Mouse (Mus musculus) liver, adult 2 months (tissue): ENCODE measurements around the gene Cyp1a2. TPM values are rescaled to one million over a fixed set of nuclear protein-coding genes. Genes with fewer than 3 reads are reported as not detected.
"Not testable (repeated sequence)": the region's sequence is repeated elsewhere in the genome, so short reads cannot be mapped to it uniquely, and the experiment has no call there.

ENCODE experiments used
- DNase-seq: peaks from one replicate; pipeline ENCODE4 v3.0.0-alpha.2; 2011; ENCODE audit warnings: low read depth, low spot score; ENCODE audit errors: extremely low read depth
- H3K27ac ChIP-seq: fragments of 200-500 bp; replicated peaks from 2 replicates; pipeline ENCODE4 v1.5.1; 2012; ENCODE audit warnings: low read depth, mild to moderate bottlenecking, control low read depth, inconsistent platforms, low read length; ENCODE audit not compliant: insufficient read depth
- H3K27me3 ChIP-seq: fragments of 200-500 bp; 2 replicates; pipeline ENCODE4 v1.6.1; 2012; ENCODE audit warnings: mild to moderate bottlenecking, moderate library complexity, low read length, inconsistent platforms; ENCODE audit not compliant: control insufficient read depth, insufficient read depth
- H3K36me3 ChIP-seq: fragments of 200-500 bp; 2 replicates; pipeline ENCODE4 v1.6.1; 2012; ENCODE audit warnings: low read length, inconsistent platforms; ENCODE audit not compliant: control insufficient read depth, insufficient read depth
- H3K4me1 ChIP-seq: fragments of 200-500 bp; 2 replicates; pipeline ENCODE4 v1.6.1; 2011; ENCODE audit warnings: low read length; ENCODE audit not compliant: control insufficient read depth, insufficient read depth
- H3K4me3 ChIP-seq: fragments of 200-500 bp; 2 replicates; pipeline ENCODE4 v1.5.1; 2011; ENCODE audit warnings: low read depth, mild to moderate bottlenecking, control low read depth, low read length, moderate library complexity; ENCODE audit not compliant: insufficient read depth
- H3K79me2 ChIP-seq: fragments of 200-500 bp; 2 replicates; pipeline ENCODE4 v1.6.1; 2012; ENCODE audit warnings: inconsistent platforms, mild to moderate bottlenecking, low read length, moderate library complexity; ENCODE audit not compliant: control insufficient read depth, insufficient read depth
- H3K9ac ChIP-seq: fragments of 200-500 bp; 2 replicates; pipeline ENCODE4 v1.6.1; 2012; ENCODE audit warnings: low read depth, mild to moderate bottlenecking, control low read depth, inconsistent platforms, low read length
- CTCF ChIP-seq: fragments of 200-500 bp; IDR thresholded peaks from 2 replicates; pipeline ENCODE4 v1.5.1; 2011; ENCODE audit warnings: low read depth, low read length, control low read depth
- POLR2A ChIP-seq: fragments of 200-500 bp; IDR thresholded peaks from 2 replicates; pipeline ENCODE4 v1.6.1; 2011; ENCODE audit warnings: low read length, control low read depth; ENCODE audit not compliant: insufficient read depth; ENCODE audit errors: extremely low read depth
- WGBS: fragments of 180-500 bp; shearing (Covaris S2); methylation state at CpG from one replicate; pipeline ENCODE4 v1.1.7; 2018; 5-methylcytosine and 5-hydroxymethylcytosine counted together
- polyA plus RNA-seq: library from polyadenylated mRNA; depleted of rRNA; stranded (reverse); fragments of >200 nt; gene quantifications from 2 replicates; pipeline ENCODE4 v1.2.3, GENCODE M21; 2012
- total RNA-seq: library from RNA; depleted of rRNA; stranded (reverse); fragments of >200 nt; gene quantifications from 2 replicates; pipeline ENCODE4 v1.2.3, GENCODE M21; 2014

The Cyp1a2 gene
- total and polyA plus RNA-seq, 2 experiments, result 621 to 954 TPM

DNA sequence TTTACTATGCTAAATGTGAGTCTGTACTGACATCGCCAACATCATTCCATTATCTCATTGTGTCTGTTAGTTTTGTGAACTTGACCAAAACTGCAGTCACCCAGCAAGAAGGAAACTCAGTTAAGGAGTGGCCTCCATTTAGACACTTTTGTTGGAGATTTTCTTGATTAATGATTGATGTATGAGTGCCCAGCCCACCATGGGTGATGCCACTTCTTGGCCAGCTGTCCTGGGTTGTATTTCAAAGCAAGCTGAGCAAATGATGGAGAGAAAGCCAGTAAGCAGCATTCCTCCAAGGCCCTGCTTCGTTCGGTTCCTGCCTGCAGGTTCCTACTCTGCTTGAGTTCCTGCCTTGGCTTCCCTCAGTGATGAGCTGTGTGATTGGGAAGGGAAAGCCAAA, 37.2 kb upstream of the Cyp1a2 start:
- peak; percentile 61 for DNase-seq
- Histone ChIP-seq H3K4me3 (no peak overlapping the region), H3K9ac (no peak overlapping the region), H3K4me1 (peaks cover 16% of the 10 kb centered on the region), H3K36me3 (peaks cover 21% of the 10 kb centered on the region), H3K79me2 (peaks cover 5% of the 10 kb centered on the region), H3K27ac (0 out of 2 replicates have a peak overlapping the region, but pooled peaks have one; percentile 22), H3K27me3 (no peaks in the 10 kb centered on the region)
- WGBS, result 44% methylated on average over 3 of the region's 3 CpGs
- TF ChIP-seq CTCF (no peak), POLR2A (no peak)

DNA sequence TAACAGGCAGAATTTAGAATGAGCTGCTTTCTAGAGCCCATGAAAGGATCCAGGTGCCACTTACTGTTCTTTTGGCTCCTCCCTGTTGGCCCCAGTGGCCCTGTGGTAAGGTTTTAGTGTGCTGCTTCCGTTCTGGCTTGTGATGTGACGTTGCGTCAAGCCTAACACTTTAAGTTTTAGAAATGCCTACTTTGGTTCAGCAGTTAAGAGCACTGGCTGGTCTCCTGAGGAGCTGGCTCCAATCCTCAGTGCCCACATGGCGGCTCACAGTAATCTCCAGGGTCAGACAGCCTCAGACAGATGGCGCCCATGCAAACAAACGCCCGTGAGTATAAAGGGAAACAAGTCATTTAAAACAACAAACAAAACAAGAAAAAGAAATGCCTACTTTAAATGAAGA, 34.9 kb upstream of the Cyp1a2 start:
- TF ChIP-seq CTCF (no peak), POLR2A (no peak)
- H3K79me2 ChIP-seq, result peaks cover 8% of the 10 kb centered on the region; the same call in 1 of the 2 replicates
- DNase-seq, result peak; percentile 57
- H3K4me3 ChIP-seq, result no peak overlapping the region
- 0 out of 2 replicates have a peak overlapping the region, but pooled peaks have one; percentile 2 for H3K27ac ChIP-seq
- peaks cover 7% of the 10 kb centered on the region for H3K4me1 ChIP-seq
- peaks cover 41% of the 10 kb centered on the region for H3K36me3 ChIP-seq
- no peaks in the 10 kb centered on the region for H3K27me3 ChIP-seq
- 59% methylated on average over 7 of the region's 7 CpGs for WGBS
- no peak overlapping the region for H3K9ac ChIP-seq

DNA sequence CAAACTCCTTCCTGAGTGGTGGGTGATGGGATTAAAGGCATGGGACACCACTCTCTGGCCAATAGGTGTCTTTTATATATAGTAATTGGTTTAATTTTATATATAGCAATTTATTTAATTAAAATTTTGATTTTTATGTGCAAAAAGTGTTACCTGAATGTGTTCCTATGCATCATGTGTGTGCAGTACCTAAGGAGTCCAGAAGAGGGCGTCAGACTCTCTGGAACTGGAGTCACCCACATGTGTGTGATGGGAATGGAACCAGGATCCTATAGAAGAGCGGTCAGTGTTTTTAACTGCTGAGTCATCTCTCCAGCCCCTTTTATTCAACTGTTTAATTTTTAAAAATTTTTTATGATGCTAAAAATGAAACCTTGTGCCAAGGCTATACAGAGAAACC, 28.7 kb upstream of the Cyp1a2 start:
- Histone ChIP-seq H3K4me3 (no peak overlapping the region), H3K36me3 (peaks cover 42% of the 10 kb centered on the region), H3K27me3 (no peaks in the 10 kb centered on the region), H3K27ac (no peak overlapping the region), H3K4me1 (peaks cover 6% of the 10 kb centered on the region; the same call in 1 of the 2 replicates), H3K9ac (no peak overlapping the region), H3K79me2 (peaks cover 12% of the 10 kb centered on the region; the same call in 1 of the 2 replicates)
- TF ChIP-seq CTCF (peak; percentile 43; the same call in 1 of the 2 replicates), POLR2A (no peak)
- 73% methylated on average over 2 of the region's 2 CpGs for WGBS
- no peak for DNase-seq

DNA sequence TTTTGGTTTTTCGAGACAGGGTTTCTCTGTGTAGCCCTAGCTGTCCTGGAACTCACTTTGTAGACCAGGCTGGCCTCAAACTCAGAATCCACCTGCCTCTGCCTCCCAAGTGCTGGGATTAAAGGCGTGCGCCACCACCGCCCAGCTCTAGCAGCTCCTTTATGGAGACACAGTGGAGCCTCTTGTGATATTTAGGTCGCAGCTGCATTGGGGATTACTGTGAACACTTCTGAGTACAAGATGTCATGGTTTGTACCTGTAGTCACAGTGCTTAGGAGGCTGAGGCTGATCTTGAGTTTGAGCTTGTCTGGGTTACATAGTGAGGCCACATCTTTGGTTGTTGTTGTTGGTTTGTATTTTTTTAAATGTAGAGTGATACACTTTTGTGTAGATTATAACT, 26.7 kb upstream of the Cyp1a2 start:
- H3K27me3 ChIP-seq, DNase-seq, H3K4me3 ChIP-seq, H3K9ac ChIP-seq, H3K4me1 ChIP-seq: not testable (repeated sequence)
- Histone ChIP-seq H3K79me2 (peaks cover 11% of the 10 kb centered on the region; the same call in 1 of the 2 replicates), H3K27ac (peak overlapping the region; percentile 63), H3K36me3 (peaks cover 25% of the 10 kb centered on the region)
- WGBS, result 81% methylated on average over 5 of the region's 5 CpGs

DNA sequence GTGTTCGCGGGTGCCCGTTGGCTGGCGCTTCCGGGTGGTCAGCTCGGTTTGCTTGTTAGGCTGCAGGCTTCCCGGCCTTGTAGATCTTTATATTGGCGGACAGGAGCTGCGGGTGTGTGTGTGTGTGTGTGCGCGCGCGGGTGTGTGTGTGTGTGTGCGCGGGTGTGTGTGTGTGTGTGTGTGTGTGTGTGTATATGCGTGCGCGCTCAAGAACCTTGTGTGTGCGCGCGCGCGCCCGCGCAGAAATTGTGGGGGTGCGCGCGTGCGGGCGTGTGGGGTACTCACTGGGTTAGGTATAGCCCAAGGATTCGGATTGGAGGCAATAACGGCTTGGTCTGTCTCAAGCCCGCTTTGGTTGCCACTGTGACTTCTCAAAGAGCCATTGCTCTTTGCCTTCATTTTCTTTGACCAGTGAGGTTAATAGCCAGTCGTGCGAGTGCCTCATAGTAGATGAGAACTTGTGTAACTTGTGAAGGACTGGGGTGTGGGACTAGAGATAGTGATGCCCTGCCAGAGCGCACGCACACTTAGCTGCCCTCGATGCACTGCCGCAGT, 25.3 kb upstream of the Cyp1a2 start:
- Histone ChIP-seq H3K4me1 (peaks cover 6% of the 10 kb centered on the region; the same call in 1 of the 2 replicates), H3K27ac (peak overlapping the region; percentile 94), H3K9ac (peak overlapping the region; percentile 99), H3K27me3 (no peaks in the 10 kb centered on the region), H3K36me3 (peaks cover 13% of the 10 kb centered on the region), H3K4me3 (peak overlapping the region; percentile 97), H3K79me2 (peaks cover 8% of the 10 kb centered on the region; the same call in 1 of the 2 replicates)
- TF ChIP-seq POLR2A (0 out of 2 replicates have a peak, but pooled peaks have one; percentile 39), CTCF (no peak)
- under 1% methylated on average over 36 of the region's 39 CpGs for WGBS
- peak; percentile 77 for DNase-seq

DNA sequence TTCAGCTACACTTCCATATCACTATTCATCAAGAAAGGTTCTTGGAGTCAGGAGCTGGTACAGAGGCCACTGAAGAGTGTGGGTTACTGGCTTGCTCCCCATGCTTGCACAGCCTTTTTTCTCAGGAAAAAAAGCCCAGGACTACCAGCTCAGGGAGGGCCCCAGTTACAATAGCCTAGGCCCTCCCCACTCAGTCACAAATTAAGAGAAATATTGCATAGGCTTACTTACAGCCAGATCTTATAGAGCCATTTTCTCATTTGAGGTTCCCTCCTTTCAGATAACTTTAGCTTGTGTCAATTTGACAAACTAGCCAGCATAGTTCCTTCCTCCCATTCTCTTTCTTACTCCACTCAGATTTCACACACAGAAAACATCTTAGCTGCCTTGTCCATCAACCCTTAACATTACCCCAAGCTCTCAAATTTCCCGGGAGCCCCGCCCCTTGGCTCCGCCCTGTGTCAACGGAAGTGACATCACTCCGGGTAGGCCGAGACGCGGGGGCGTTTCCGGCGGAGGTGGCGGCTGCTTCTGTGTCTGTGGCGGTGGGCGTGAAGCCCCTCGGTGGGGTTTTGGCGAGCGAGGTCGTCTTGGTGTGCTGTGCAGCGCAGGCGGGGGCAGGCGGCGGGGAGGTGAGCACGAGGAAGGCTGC, 24.7 kb upstream of the Cyp1a2 start, which contains the start of gene Edc3:
Gene Edc3, plus strand, starts transcription at position 473 of the 652 bp plus-strand sequence.
- no peak for TF ChIP-seq CTCF
- peak; percentile 59; the same call in 1 of the 2 replicates for TF ChIP-seq POLR2A
- peaks cover 6% of the 10 kb centered on the region; the same call in 1 of the 2 replicates for H3K79me2 ChIP-seq
- DNase-seq, result peak; percentile 69
- no peaks in the 10 kb centered on the region for H3K27me3 ChIP-seq
- peaks cover 5% of the 10 kb centered on the region; the same call in 1 of the 2 replicates for H3K4me1 ChIP-seq
- under 1% methylated on average over 23 of the region's 23 CpGs for WGBS
- H3K9ac ChIP-seq, result peak within 1 kb of the TSS; percentile 99
- peak within 1 kb of the TSS; percentile 97 for H3K4me3 ChIP-seq
- peaks cover 8% of the 10 kb centered on the region for H3K36me3 ChIP-seq
- peak within 1 kb of the TSS; percentile 94 for H3K27ac ChIP-seq
